In the genomic region with DNA sequence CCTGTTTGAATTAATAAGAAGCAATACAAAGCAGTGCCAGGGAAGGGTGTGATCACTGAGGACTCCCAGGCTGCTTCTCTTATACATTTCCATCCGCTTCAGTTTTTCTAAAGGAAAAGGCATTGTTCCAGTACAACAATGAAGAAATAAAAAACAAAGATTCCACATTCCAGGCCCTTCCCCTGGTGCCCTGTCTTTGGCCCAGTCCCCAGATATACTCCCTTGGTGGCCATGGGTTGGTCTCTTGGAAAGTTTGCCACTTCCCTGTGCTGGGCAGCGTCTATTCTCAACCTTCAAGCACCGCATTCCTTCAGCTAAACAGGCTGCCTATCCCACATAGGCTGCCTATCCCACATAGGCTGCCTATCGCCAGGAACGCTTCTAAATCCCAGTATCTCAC, we compare ENCODE assay signal across 12 mouse cellular contexts.
"Had no signal": no experiment of that assay in that cellular context is flagged by ENCODE, and none has a peak within 500 bp of the region (broad histone marks: within the 10 kb centered on the region; RNA-seq: fewer than 3 reads in every experiment).

No protein-coding gene starts in this region.

- H3K27ac ChIP-seq: kidney, postnatal 0 days; liver, embryonic 12.5 days; lung, embryonic 15.5 days; midbrain, embryonic 10.5 days; neural tube, embryonic 15.5 days had no signal

- H3K9me3 ChIP-seq: liver, embryonic 12.5 days; lung, embryonic 15.5 days; midbrain, embryonic 10.5 days; neural tube, embryonic 15.5 days had no signal

- ATAC-seq: liver, embryonic 12.5 days had no signal

- H3K27me3 ChIP-seq: liver, embryonic 12.5 days; lung, embryonic 15.5 days; neural tube, embryonic 15.5 days had no signal

- H3K4me3 ChIP-seq: liver, embryonic 12.5 days; lung, embryonic 15.5 days; midbrain, embryonic 10.5 days; myocyte; neural tube, embryonic 15.5 days had no signal

- DNase-seq: kidney, postnatal 36 days; left cerebral cortex, postnatal 4 days; midbrain, embryonic 14.5 days; right cerebral cortex, adult 18-20 months; right cerebral cortex, postnatal 25 days; thymus, postnatal 36 days had no signal

- H3K9ac ChIP-seq: liver, embryonic 12.5 days; lung, embryonic 15.5 days; neural tube, embryonic 15.5 days had no signal

- H3K4me2 ChIP-seq: liver, embryonic 12.5 days; lung, embryonic 15.5 days; neural tube, embryonic 15.5 days had no signal

- H3K4me1 ChIP-seq: liver, embryonic 12.5 days; lung, embryonic 15.5 days; midbrain, embryonic 10.5 days; neural tube, embryonic 15.5 days had no signal
